Mouse (Mus musculus) testis, adult 2 months (tissue): ENCODE measurements around the gene Gns.

Experiments used
- CTCF ChIP-seq: fragments of 200-500 bp; IDR thresholded peaks from 2 replicates; pipeline ENCODE4 v1.5.1; 2012; ENCODE audit warnings: low read depth, mild to moderate bottlenecking, inconsistent platforms, low read length, moderate library complexity; ENCODE audit not compliant: control insufficient read depth, insufficient read depth, insufficient replicate concordance
- POLR2A ChIP-seq: fragments of 200-500 bp; IDR thresholded peaks from 2 replicates; pipeline ENCODE4 v1.6.1; 2012; ENCODE audit warnings: low read depth, mild to moderate bottlenecking, inconsistent platforms, low read length, moderate library complexity; ENCODE audit not compliant: control insufficient read depth

DNA sequence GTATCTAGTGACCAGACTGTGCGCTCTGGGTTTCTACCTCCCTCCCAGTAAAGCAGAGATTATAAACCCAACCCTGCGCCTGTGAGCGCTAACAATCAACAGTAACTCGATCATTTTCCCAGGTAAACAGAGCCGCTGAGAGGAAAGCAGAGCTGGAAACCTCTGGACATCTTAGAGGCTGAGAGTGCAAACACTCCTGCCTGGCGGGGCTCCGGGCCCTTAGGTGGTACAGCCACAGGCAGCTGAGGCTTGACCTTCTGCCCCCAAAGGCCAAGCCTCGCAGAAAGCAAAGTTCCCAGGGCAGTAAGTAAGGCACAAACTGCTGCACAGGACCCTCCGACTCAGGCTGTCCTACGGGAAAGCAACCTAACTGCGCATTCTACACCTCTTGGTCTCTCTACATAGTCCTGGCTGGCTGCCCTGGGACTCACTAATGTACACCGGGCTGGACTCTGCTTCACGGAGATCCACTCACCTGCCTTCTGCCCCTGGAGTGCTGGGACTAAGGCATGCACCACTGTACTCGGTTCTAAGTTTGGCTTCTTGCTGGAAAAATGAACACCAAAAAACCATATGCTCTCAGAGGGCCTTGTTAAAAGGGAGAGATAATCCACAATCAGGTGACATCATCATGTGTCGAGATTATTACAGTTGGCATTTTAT lies 69.7 kb downstream of the Gns start:
- TF ChIP-seq CTCF, result no peak
- TF ChIP-seq POLR2A, result no peak
